Mouse (Mus musculus) monocyte, adult 5-6 weeks (primary cell): ENCODE measurements around the gene Surf1. TPM values are rescaled to one million over a fixed set of nuclear protein-coding genes. Genes with fewer than 3 reads are reported as not detected.
"Not testable (repeated sequence)": the region's sequence is repeated elsewhere in the genome, so short reads cannot be mapped to it uniquely, and the experiment has no call there.

Experiments used
- ATAC-seq: fragments of 153-309, 156-312 bp; replicated peaks from 2 replicates; pipeline ENCODE4 v1.8.0; 2017; ENCODE audit warnings: mild to moderate bottlenecking; ENCODE audit not compliant: low TSS enrichment, insufficient number of reproducible peaks, severe bottlenecking, poor library complexity, low FRiP score
- total RNA-seq: library from RNA; stranded (forward); fragments of 200-1000, 200-491, 200-594 nt; gene quantifications from 3 replicates; pipeline ENCODE4 v1.2.3, GENCODE M21; 2017

The Surf1 gene
- total RNA-seq, 1 experiment from 2014 or later, result 60.1 TPM

GRCm38 (mm10) chr2:26905936-26906335 lies 10.4 kb downstream of the Surf1 start:
- ATAC-seq, result no peak

- ATAC-seq, result no peak
These were observed 13.0 kb downstream of the Surf1 start for GRCm38 (mm10) chr2:26903311-26903710.

GRCm38 (mm10) chr2:26902467-26903220 lies 13.7 kb downstream of the Surf1 start, which contains the start of gene Surf6:
Gene Surf6 (minus strand): TSS chr2:26902879.
- ATAC-seq, result peak; percentile 92

GRCm38 (mm10) chr2:26901834-26902400 lies 14.4 kb downstream of the Surf1 start:
- ATAC-seq, result no peak

GRCm38 (mm10) chr2:26900731-26901130 lies 15.6 kb downstream of the Surf1 start:
- ATAC-seq, result no peak

- ATAC-seq, result no peak
These were observed 20.4 kb downstream of the Surf1 start for GRCm38 (mm10) chr2:26895898-26896297.

- not testable (repeated sequence) for ATAC-seq
These were observed 30.2 kb downstream of the Surf1 start for GRCm38 (mm10) chr2:26886170-26886569.

GRCm38 (mm10) chr2:26885541-26885940 lies 30.8 kb downstream of the Surf1 start:
- not testable (repeated sequence) for ATAC-seq

GRCm38 (mm10) chr2:26878571-26878970 lies 37.8 kb downstream of the Surf1 start:
- no peak for ATAC-seq

GRCm38 (mm10) chr2:26870666-26871065 lies 45.7 kb downstream of the Surf1 start:
- ATAC-seq, result no peak

GRCm38 (mm10) chr2:26864879-26865278 lies 51.5 kb downstream of the Surf1 start, which contains the start of gene Abo:
Gene Abo (minus strand): TSS chr2:26864979.
- no peak for ATAC-seq

Other genes with a start within 250 kb of the Surf1 start
- gene Lcn4, start 245.2 kb downstream of the Surf1 start, total RNA-seq, result 1.3 TPM in 1 of 3 replicates, not detected in the others
- not detected in 3 replicates for gene Abo, start 51.6 kb downstream of the Surf1 start, total RNA-seq
- gene Surf6, start 13.7 kb downstream of the Surf1 start, total RNA-seq, result 40.7 to 45.0 TPM (median 41.6 TPM) in 3 replicates
- gene Med22, start 5.9 kb downstream of the Surf1 start, total RNA-seq, result 9.1 to 14.0 TPM (median 13.6 TPM) in 3 replicates
- gene Rpl7a, start 5.8 kb downstream of the Surf1 start, total RNA-seq, result 929 to 1,174 TPM (median 1,019 TPM) in 3 replicates
- gene Surf2, start 163 bp downstream of the Surf1 start, total RNA-seq, result 42.5 to 69.7 TPM (median 48.7 TPM) in 3 replicates
- 69.0 to 90.1 TPM (median 80.5 TPM) in 3 replicates for gene Surf4, start 17.4 kb upstream of the Surf1 start, total RNA-seq
- gene Stkld1, start 17.5 kb upstream of the Surf1 start, total RNA-seq, result not detected in 3 replicates
- gene Rexo4, start 47.9 kb upstream of the Surf1 start, total RNA-seq, result 49.0 to 99.1 TPM (median 49.2 TPM) in 3 replicates
- 0.57 TPM in 1 of 3 replicates, not detected in the others for gene Adamts13, start 56.9 kb upstream of the Surf1 start, total RNA-seq
- 9.2 to 22.9 TPM (median 11.8 TPM) in 3 replicates for gene Cacfd1, start 93.4 kb upstream of the Surf1 start, total RNA-seq
- 41.1 to 70.7 TPM (median 48.4 TPM) in 3 replicates for gene Slc2a6, start 111.5 kb upstream of the Surf1 start, total RNA-seq
- gene Mymk, start 155.6 kb upstream of the Surf1 start, total RNA-seq, result not detected in 3 replicates
- not detected in 3 replicates for gene Adamtsl2, start 162.8 kb upstream of the Surf1 start, total RNA-seq
- not detected in 3 replicates for gene Fam163b, start 226.0 kb upstream of the Surf1 start, total RNA-seq
- gene Dbh, start 248.7 kb upstream of the Surf1 start, total RNA-seq, result not detected in 3 replicates